ENCODE assay signal across 2 mouse cellular contexts in the genomic region with DNA sequence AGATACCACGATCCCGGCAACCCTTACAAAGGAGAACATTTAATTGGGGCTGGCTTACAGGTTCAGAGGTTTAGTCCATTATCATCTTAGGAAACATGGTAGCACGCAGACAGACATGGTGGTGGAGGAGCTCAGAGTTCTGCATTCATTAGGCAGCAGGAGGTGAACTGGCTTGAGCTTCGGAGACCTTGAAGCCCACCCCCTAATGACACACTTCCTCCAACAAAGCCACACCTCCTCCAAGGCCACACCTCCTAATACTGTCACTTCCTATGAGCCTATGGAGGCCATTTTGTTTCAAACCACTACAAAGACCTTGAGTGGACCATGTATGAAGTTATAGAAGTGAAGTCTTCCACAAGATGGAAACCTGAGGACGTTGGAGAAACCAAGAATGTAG.
TF ChIP-seq lines count a peak whose summit lies in the region.

No protein-coding gene starts in this region.

TF ChIP-seq in CH12.LX, 34 proteins besides CTCF, POLR2A, EP300 and RAD21:
- TF ChIP-seq ZC3H11A (IDR thresholded peaks at IDR 0.05; ENCODE audit: low read depth, low read length) (no peak), MXI1 (IDR thresholded peaks at IDR 0.05; ENCODE audit: low read depth, low read length) (no peak), MAFK (IDR thresholded peaks at IDR 0.05; ENCODE audit: insufficient replicate concordance, low read length) (no peak), NRF1 (IDR thresholded peaks at IDR 0.05; ENCODE audit: low read depth, low read length) (no peak), PAX5 (IDR thresholded peaks at IDR 0.05; ENCODE audit: low read length) (no peak), SMC3 (IDR thresholded peaks at IDR 0.05; ENCODE audit: low read depth, low read length) (no peak), TBP (conservative IDR thresholded peaks at IDR 0.05; ENCODE audit: low read depth, low read length) (no peak), CHD1 (IDR thresholded peaks at IDR 0.05; ENCODE audit: low read depth, low read length) (no peak), UBTF (IDR thresholded peaks at IDR 0.05; ENCODE audit: low read depth, low read length) (no peak), IRF4 (IDR thresholded peaks at IDR 0.05; ENCODE audit: low read depth, low read length) (no peak), ELF1 (IDR thresholded peaks at IDR 0.05; ENCODE audit: low read depth, low read length) (no peak), KAT2A (IDR thresholded peaks at IDR 0.05; ENCODE audit: insufficient replicate concordance, low read length) (no peak), MAZ (IDR thresholded peaks at IDR 0.05; ENCODE audit: low read depth, low read length) (no peak), MYC (IDR thresholded peaks at IDR 0.05; ENCODE audit: low read depth, low read length) (no peak), JUND (conservative IDR thresholded peaks at IDR 0.05; ENCODE audit: low read depth, low read length) (no peak), SIN3A (IDR thresholded peaks at IDR 0.05; ENCODE audit: low read length) (no peak), USF1 (IDR thresholded peaks at IDR 0.05; ENCODE audit: low read depth, low read length) (no peak), GABPA (IDR thresholded peaks at IDR 0.05; ENCODE audit: insufficient replicate concordance, low read depth, low read length) (no peak), MEF2A (IDR thresholded peaks at IDR 0.05; ENCODE audit: borderline replicate concordance, low read depth, low read length) (no peak), ZMIZ1 (IDR thresholded peaks at IDR 0.05; ENCODE audit: low read depth, low read length) (no peak)

TF ChIP-seq in MEL, 35 proteins besides CTCF, POLR2A, EP300 and RAD21:
- TF ChIP-seq UBTF (IDR thresholded peaks at IDR 0.05; ENCODE audit: borderline replicate concordance, insufficient read depth, low read depth, low read length) (no peak), CHD1 (IDR thresholded peaks at IDR 0.05; ENCODE audit: low read depth, low read length) (no peak), ETS1 (IDR thresholded peaks at IDR 0.05; ENCODE audit: low read depth, low read length) (no peak), TAL1 (IDR thresholded peaks at IDR 0.05; ENCODE audit: low read length) (no peak), GABPA (IDR thresholded peaks at IDR 0.05; ENCODE audit: low read depth, low read length) (no peak), POLR2AphosphoS5 (IDR thresholded peaks at IDR 0.05; ENCODE audit: borderline replicate concordance, low read depth, low read length) (no peak), NRF1 (IDR thresholded peaks at IDR 0.05; ENCODE audit: insufficient read depth, low read depth, low read length, poor library complexity, severe bottlenecking) (no peak), MAZ (IDR thresholded peaks at IDR 0.05; ENCODE audit: low read depth, low read length) (no peak), ZMIZ1 (IDR thresholded peaks at IDR 0.05; ENCODE audit: low read depth, low read length) (no peak), ELF1 (IDR thresholded peaks at IDR 0.05; ENCODE audit: low read depth, low read length) (no peak), RCOR1 (IDR thresholded peaks at IDR 0.05; ENCODE audit: low read depth, low read length) (no peak)
